Comparison of ENCODE assay signal across 13 mouse cellular contexts in the genomic region with DNA sequence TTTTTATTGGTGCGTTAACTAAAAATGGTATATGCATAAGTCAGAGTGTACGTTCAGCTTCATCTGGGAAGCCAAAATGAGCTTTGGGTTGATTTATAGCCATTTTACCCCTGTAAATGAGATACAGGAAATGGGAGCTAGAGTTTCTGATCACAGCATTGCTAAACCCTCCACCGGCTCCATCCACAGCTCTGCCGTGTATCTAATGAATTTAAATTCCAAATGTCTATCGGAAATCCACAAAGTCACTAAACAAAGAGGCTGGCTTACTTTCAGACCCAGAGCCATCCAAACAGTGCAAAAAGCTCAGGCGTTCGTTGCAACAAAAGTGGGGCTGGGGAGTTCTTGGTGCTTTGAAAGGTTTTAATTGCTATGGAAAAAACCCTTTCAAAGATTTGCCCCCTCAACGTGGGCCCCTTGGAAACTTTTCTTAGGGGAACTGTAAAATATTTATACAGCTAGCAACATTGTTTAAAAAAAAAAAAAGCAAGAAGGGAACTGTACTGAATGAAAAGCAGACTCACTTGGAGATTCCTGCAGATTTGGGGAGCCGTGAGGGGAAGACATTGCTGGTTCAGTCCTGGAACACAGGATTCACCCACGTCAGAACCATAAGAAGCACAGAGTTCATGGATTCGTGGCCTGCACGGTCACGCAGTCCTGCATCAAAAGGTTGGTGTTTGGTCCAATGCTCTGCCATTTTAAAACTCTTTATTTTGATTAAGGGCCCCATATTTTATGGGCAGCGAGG.
A peak's percentile ranks its signal among the peaks of the same experiment; 100 is the strongest.
DNase-seq lines count a peak whose midpoint lies in the region; ATAC-seq and TF ChIP-seq lines count a peak whose summit lies in the region.
"Had no signal": no experiment of that assay in that cellular context is flagged by ENCODE, and none has a peak within 500 bp of the region (broad histone marks: within the 10 kb centered on the region; RNA-seq: fewer than 3 reads in every experiment).

No protein-coding gene starts in this region.

- H3K4me2 ChIP-seq in kidney, embryonic 16.5 days (replicated peaks; ENCODE audit: low read depth, low read length) = no peak overlapping the region; the same call in 1 of the 2 replicates
- H3K4me2 ChIP-seq in embryonic facial prominence, embryonic 14.5 days (ENCODE audit: low read depth, low read length) = peak overlapping the region; percentile 27
- H3K4me2 ChIP-seq in hindbrain, postnatal 0 days (ENCODE audit: low read depth, low read length) = no peak overlapping the region; the same call in 1 of the 2 replicates
- peak overlapping the region; percentile 31 for H3K4me2 ChIP-seq in myocyte (ENCODE audit: low read depth)

- H3ac ChIP-seq in myocyte (ENCODE audit: control insufficient read depth, insufficient read length) = no peak overlapping the region

- no peaks in the 10 kb centered on the region for H3K36me3 ChIP-seq in kidney, embryonic 16.5 days (ENCODE audit: insufficient read depth, low read length)
- H3K36me3 ChIP-seq in embryonic facial prominence, embryonic 14.5 days (ENCODE audit: control insufficient read depth, insufficient read depth, low read length) = no peaks in the 10 kb centered on the region
- no peaks in the 10 kb centered on the region for H3K36me3 ChIP-seq in hindbrain, postnatal 0 days (ENCODE audit: insufficient read depth, low read length)
- no peaks in the 10 kb centered on the region for H3K36me3 ChIP-seq in myocyte (ENCODE audit: control insufficient read depth, insufficient read depth)

- peaks cover 19% of the 10 kb centered on the region for H3K4me1 ChIP-seq in kidney, embryonic 16.5 days (ENCODE audit: insufficient read depth, low read length)
- H3K4me1 ChIP-seq in embryonic facial prominence, embryonic 14.5 days (ENCODE audit: control insufficient read depth, insufficient read depth, low read length) = peaks cover 21% of the 10 kb centered on the region
- H3K4me1 ChIP-seq in hindbrain, postnatal 0 days (ENCODE audit: insufficient read depth, low read length) = no peaks in the 10 kb centered on the region

- no peak for DNase-seq in kidney, adult 18-20 months
- DNase-seq in embryonic facial prominence, embryonic 14.5 days (ENCODE audit: low spot score) = peak; percentile 76
- peak; percentile 33 for DNase-seq in hindbrain, postnatal 0 days (ENCODE audit: low spot score)
- DNase-seq in left cerebral cortex, postnatal 25 days (ENCODE audit: low spot score in 2 of 2) = no peak
- no peak for DNase-seq in right cerebral cortex, postnatal 14 days
- DNase-seq in thymus, adult 18-20 months = no peak
- DNase-seq: adrenal gland, adult 2 months; cerebellum, adult 11-12 months; gastrocnemius, postnatal 10 days; kidney, adult 9 months; lung, postnatal 10 days had no signal

- no peak for ATAC-seq in kidney, embryonic 16.5 days (ENCODE audit: low FRiP score, low TSS enrichment)
- ATAC-seq in embryonic facial prominence, embryonic 14.5 days (ENCODE audit: low read depth) = peak; percentile 42; the same call in 1 of the 2 replicates
- no peak for ATAC-seq in hindbrain, postnatal 0 days

- 46% methylated on average over 14 of the region's 14 CpGs for WGBS in kidney, embryonic 16.5 days
- 42% methylated on average over 14 of the region's 14 CpGs for WGBS in embryonic facial prominence, embryonic 14.5 days
- 51% methylated on average over 14 of the region's 14 CpGs for WGBS in hindbrain, postnatal 0 days

- no peak overlapping the region for H3K9ac ChIP-seq in kidney, embryonic 16.5 days (replicated peaks; ENCODE audit: low read length)
- no peak overlapping the region for H3K9ac ChIP-seq in embryonic facial prominence, embryonic 14.5 days (ENCODE audit: low read depth, low read length)
- H3K9ac ChIP-seq in hindbrain, postnatal 0 days (replicated peaks; ENCODE audit: low read length) = no peak overlapping the region

- no peak overlapping the region for H3K4me3 ChIP-seq in kidney, embryonic 16.5 days (ENCODE audit: low read length)
- no peak overlapping the region for H3K4me3 ChIP-seq in embryonic facial prominence, embryonic 14.5 days (ENCODE audit: low read depth, low read length)
- H3K4me3 ChIP-seq in hindbrain, postnatal 0 days (ENCODE audit: low read length) = no peak overlapping the region
- no peak overlapping the region for H3K4me3 ChIP-seq in myocyte

- H3K27ac ChIP-seq in kidney, embryonic 16.5 days (ENCODE audit: low read length) = peak overlapping the region; percentile 45
- peak overlapping the region; percentile 74 for H3K27ac ChIP-seq in embryonic facial prominence, embryonic 14.5 days (replicated peaks; ENCODE audit: low read depth, low read length)
- peak overlapping the region; percentile 22; the same call in 1 of the 2 replicates for H3K27ac ChIP-seq in hindbrain, postnatal 0 days

- no peaks in the 10 kb centered on the region for H3K27me3 ChIP-seq in kidney, embryonic 16.5 days (ENCODE audit: insufficient read depth, low read length)
- H3K27me3 ChIP-seq in embryonic facial prominence, embryonic 14.5 days (replicated peaks; ENCODE audit: control insufficient read depth, insufficient read depth, low read length) = no peaks in the 10 kb centered on the region
- H3K27me3 ChIP-seq in hindbrain, postnatal 0 days (ENCODE audit: insufficient read depth, low read length) = no peaks in the 10 kb centered on the region
- H3K27me3 ChIP-seq in myocyte (ENCODE audit: control insufficient read depth, insufficient read depth, insufficient read length) = no peaks in the 10 kb centered on the region

- H3K9me3 ChIP-seq in kidney, embryonic 16.5 days (ENCODE audit: low read length) = peaks cover 6% of the 10 kb centered on the region; the same call in 1 of the 2 replicates
- H3K9me3 ChIP-seq in embryonic facial prominence, embryonic 14.5 days (ENCODE audit: control insufficient read depth, low read length) = peaks cover 9% of the 10 kb centered on the region
- no peaks in the 10 kb centered on the region for H3K9me3 ChIP-seq in hindbrain, postnatal 0 days (ENCODE audit: low read length)

- intact Hi-C loops in left cerebral cortex, postnatal 25 days (cut with DNase I) = no loop called here

- no peak for TF ChIP-seq CTCF in hindbrain, postnatal 0 days (IDR thresholded peaks at IDR 0.05; ENCODE audit: low read depth)

- H3K79me2 ChIP-seq in myocyte (ENCODE audit: control insufficient read depth, insufficient read depth) = no peaks in the 10 kb centered on the region

- TF ChIP-seq POLR2A in myocyte (IDR thresholded peaks at IDR 0.05; ENCODE audit: insufficient read length, low read depth) = no peak

TF ChIP-seq in myocyte, 11 proteins besides CTCF, POLR2A, EP300 and RAD21:
- no peak for TF ChIP-seq MYOG (IDR thresholded peaks at IDR 0.05; ENCODE audit: control insufficient read depth in 1 of 3, insufficient read depth in 1 of 3, insufficient read length in 2 of 3, low read depth in 2 of 3)

Comparison
In these comparisons a context has a peak if more than half of its experiments do, and no peak if none do; other contexts are left out.
1. H3K27ac ChIP-seq: peak in every context shown above with its lines; median percentile 74 in embryonic facial prominence, embryonic 14.5 days; 45 in kidney, embryonic 16.5 days; 22 in hindbrain, postnatal 0 days.
2. H3K4me2 ChIP-seq: peak in embryonic facial prominence, embryonic 14.5 days (single experiment) and myocyte (single experiment); none in kidney, embryonic 16.5 days (single experiment) and hindbrain, postnatal 0 days (single experiment).
3. DNase-seq: peak in embryonic facial prominence, embryonic 14.5 days (single experiment) and hindbrain, postnatal 0 days (single experiment); none in kidney, adult 18-20 months (single experiment), left cerebral cortex, postnatal 25 days (0 of 2), right cerebral cortex, postnatal 14 days (single experiment) and thymus, adult 18-20 months (0 of 2).